Mouse (Mus musculus): Measurements from ENCODE around the gene Eps8l2.

- TF ChIP-seq POLR2A (IDR thresholded peaks at IDR 0.05; ENCODE audit: control insufficient read depth, extremely low read depth, insufficient read depth, low read length, poor library complexity) (no peak), CTCF (IDR thresholded peaks at IDR 0.05; ENCODE audit: borderline replicate concordance, control insufficient read depth, extremely low read depth, insufficient read depth, low read length, poor library complexity) (no peak)
Measured at GRCm38 (mm10) chr7:141335682-141336081, 3.0 kb upstream of the Eps8l2 start.
